Mouse (Mus musculus) hematopoietic stem cell, adult 5-6 weeks (primary cell): ENCODE results near the gene Isg20l2. TPM values are rescaled to one million over a fixed set of nuclear protein-coding genes. Genes with fewer than 3 reads are reported as not detected.

Experiments used
- ATAC-seq, 2 experiments: fragments of 125-278 bp in 1 of 2; replicated peaks in 1 of 2; 2 replicates each; pipeline ENCODE4 v1.8.0; 2016 to 2017; ENCODE audit warnings: inconsistent platforms in 2 of 2, mild to moderate bottlenecking in 2 of 2, moderate number of reproducible peaks in 2 of 2, low read depth in 1 of 2, moderate TSS enrichment in 1 of 2; ENCODE audit not compliant: low FRiP score in 2 of 2, poor library complexity in 2 of 2, severe bottlenecking in 2 of 2, insufficient read depth in 1 of 2, low TSS enrichment in 1 of 2
- total RNA-seq: library from RNA; stranded (forward); fragments of 172-1452, 232-1000 nt; gene quantifications from 2 replicates; pipeline ENCODE4 v1.2.3, GENCODE M21; 2017

The Isg20l2 gene
- total RNA-seq, 1 experiment from 2014 or later, result 61.4 TPM

DNA sequence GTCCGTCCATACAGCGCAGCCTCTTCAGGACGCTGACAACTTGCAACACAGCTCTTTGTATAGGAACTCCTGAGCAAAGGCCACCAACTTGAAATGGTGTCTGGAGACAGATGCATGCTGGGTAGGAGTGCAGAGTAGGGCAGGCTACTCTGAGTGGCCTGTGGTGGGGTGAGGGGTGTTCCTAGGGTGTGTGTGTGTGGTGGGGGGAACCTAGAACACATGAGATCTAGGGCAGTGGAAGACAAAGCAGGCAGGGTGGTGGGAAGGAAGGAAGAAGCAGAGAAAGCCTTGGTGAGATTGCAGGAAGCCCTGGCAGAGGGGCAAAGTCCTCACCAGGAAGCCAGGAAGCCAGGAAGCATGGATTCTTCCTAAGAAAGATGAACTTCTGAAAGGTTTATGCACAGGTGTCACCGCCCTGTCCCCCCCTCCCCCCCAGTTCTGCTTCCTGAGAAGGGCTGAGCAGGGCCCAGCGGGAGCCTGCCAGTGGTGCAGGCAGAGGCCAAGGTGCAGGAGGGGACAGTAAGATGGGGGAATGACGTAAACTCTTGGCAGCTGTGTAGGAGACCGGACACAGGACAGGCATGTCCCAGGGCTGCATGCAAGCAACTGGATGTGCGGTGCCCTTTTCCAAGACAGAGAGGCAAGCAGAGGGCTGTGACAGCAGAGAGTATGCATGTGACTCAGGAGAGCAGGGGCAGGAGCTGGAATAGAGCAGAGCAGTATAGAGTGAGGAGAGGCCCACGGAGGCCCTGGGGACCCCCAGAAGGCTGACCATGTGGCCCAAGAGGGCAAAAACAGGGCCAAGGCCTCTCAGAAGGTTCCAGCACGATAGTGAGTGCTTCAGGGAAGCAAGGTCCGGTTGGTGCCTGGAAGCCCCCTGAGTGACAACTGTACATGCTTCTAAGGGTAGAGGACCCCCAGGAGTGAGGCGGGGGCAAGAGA, 52.1 kb downstream of the Isg20l2 start:
- ATAC-seq, result 0 out of 4 replicates have a peak, but pooled peaks of 1 of the 2 experiments have one; percentile 1

DNA sequence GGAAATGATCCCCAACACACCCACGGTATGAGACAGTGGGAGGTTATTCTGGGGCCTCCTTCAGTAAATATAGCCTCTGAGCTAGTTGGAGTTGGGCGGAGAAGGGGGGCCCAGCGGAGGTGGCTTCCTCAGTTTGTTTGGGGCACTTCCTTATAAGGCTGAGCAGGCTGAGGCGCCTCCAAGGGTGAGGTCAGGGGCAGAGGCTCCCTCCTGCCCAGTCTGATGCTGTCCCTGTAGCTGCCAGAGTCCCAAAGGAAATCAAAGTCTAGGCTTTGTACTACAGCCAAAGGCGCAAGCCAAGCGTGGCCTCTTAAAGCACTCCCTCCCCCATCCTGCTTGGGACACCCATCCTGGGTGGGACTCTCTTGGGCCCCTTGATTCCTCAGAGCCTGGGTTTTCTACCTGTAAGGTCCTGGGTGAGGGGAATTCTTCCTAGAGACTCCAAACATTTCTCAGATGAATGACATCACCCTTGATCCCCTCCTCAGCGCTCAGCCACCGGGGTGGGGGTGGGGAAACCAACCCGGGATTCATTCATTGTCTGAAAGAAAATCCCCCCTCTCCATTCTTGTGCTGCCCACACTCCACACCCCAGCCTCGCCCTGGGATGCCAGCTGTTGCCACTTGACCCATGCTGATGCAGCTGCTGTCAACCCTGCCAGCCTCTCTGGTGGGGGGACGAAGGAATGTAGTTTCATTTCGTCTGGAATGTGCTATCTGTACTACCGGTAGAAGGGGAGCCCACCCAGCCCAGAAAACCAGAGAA, 52.9 kb downstream of the Isg20l2 start:
- ATAC-seq, result peak; percentile 40 to 61; a peak in 3 of 4 replicates

DNA sequence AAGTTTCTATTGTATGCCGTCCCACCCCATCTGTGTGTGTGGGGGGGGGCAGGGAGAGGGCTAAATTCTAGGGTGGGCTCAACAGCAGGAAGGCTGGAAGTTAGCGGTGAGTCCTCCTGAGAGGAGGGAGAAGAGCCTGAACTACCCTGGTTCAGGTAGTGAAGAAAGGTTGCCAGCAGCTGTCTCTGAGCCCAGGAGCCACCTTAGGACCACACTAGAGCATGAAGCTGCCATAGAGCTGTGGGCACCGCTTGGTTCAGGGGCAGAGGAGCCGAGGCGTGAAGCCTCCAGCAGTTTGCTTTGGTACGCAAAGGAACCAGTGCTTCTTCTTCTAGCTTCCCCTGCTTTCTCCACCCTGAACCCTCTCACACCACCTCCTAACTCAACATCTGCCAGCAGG, 53.5 kb downstream of the Isg20l2 start:
- no peak for ATAC-seq

DNA sequence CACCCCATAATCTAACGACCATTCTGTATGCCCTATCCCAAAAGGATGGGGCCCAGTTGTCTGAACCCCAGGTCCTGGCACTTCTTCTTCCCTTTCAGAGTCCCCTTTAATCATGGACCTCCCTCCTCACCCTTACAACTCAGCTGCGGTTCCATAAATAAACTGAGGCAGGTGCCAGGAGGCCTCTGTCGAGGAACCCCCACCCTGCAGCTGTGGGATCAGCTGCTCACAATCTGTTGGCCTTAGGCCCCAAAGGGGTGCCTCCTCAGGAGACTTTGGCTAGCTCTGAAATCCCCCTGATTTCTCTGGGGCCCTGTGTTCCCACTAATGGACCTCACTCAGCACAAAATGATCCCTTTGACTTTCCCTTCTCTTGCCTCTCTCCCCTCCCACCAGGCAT, 54.0 kb downstream of the Isg20l2 start:
- ATAC-seq, result no peak

DNA sequence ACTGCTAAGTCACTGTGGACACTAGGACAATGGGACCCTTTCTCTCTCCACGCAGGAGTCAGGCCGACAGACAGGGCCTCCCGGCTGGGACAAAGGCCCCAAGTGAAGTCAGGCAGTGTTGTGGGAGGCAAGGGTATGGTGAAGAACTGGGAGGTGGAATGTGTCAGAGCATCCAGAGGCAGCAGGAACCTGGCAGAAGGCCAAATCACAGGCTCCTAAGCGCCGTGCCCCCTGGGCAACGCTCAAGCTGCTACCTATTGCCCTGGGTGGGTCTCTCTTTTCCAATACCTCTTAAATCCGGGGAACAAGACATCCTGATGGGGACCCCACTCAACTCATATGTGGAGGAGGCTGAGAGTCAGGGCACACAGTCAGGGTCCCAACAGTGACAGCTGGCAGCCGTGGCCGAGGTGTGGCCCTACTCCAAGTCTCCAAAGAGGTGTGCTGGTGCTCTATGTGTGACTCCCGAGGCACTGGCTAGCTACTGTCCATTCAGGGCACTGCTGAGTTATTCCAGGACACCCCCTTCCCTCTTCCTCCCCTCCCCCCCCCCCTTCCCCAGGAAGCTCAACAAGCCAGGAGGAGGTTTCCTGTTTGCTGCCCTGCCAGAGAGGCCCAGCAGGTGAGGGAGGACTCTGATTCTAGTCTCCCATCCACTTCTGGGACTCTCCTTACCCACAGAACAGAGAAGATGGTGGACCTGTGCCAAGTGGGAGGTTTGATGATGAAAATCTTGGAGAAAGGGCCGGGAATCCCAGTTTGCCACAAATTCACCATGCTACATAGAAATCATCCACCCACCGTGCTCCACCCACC, 55.6 kb downstream of the Isg20l2 start:
- ATAC-seq, result no peak

GRCm38 (mm10) chr3:87986868-87987267, 56.8 kb downstream of the Isg20l2 start:
- ATAC-seq, result peak; percentile 77 to 84

DNA sequence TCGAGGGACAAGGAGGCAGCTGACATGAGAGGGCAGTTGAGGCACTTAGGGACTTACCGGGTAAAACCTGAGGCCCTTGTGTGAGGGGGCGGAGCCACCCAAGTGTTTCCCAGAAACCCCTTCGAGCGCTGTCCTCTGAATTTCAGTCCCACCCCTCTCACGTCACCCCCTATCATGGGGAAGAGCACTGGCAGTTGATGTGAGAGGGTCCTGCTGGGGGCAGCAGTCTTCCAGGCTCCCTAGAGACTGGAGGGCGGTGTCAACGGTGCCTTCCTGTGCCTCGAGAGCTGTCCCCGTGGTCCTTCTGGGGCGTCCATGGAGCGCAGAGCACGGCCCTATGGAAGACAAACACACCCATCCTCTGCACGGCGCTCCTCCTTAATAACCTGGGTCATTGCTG, 57.5 kb downstream of the Isg20l2 start:
- ATAC-seq, result 0 out of 4 replicates have a peak, but pooled peaks of 1 of the 2 experiments have one; percentile 8

DNA sequence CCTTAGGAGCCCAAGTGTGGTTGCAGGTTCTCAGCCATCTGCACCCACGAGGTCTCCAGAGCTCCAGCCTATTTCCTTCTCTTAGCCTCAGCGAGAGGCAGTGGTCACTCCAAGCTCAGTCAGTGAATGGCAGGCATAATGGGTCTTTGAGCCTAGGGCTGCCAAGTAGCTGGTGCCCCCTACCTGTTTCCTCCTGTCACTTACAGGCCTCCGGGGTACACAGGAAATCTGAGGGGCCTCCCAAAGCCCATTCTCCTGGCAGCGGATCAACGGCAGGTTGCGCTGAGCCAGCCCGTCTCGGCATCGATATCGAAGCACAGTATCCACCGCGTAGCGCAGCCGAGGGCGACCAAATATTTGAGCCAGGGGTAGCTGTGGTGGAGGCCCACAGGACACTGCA, 58.0 kb downstream of the Isg20l2 start:
- ATAC-seq, result no peak

DNA sequence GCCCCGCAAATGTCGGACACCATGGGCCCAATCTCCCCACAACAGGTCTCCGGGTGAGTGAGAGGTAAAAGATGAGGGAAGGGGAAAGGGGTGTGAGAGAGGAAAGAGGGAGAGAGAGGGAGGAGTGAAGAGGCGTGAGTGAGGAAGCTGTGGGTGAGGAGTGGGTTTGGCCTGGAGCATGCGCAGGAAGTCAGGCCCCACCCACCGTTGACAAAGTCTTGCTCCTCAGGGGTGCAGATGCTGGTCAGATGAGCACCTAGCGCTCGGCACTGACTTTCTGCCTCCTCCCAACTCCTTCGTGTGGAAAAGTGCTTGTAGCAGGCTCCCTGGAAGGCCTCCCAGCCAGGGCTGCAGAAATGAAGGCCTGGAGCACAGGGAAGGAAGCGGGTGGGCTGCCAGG, 59.8 kb downstream of the Isg20l2 start:
- ATAC-seq, result no peak

Other genes with a start within 250 kb of the Isg20l2 start
- gene Lrrc71, start 181.7 kb upstream of the Isg20l2 start, total RNA-seq, result 0.06 and 0.40 TPM in 2 replicates
- not detected in 2 replicates for gene Ntrk1, start 135.2 kb upstream of the Isg20l2 start, total RNA-seq
- 0.50 and 0.79 TPM in 2 replicates for gene Insrr, start 133.4 kb upstream of the Isg20l2 start, total RNA-seq
- 17.9 and 24.6 TPM in 2 replicates for gene Pear1, start 106.0 kb upstream of the Isg20l2 start, total RNA-seq
- 0.44 and 0.74 TPM in 2 replicates for gene Sh2d2a, start 83.6 kb upstream of the Isg20l2 start, total RNA-seq
- gene Prcc, start 44.7 kb upstream of the Isg20l2 start, total RNA-seq, result 35.7 and 40.0 TPM in 2 replicates
- gene Hdgf, start 24.0 kb upstream of the Isg20l2 start, total RNA-seq, result 274 and 430 TPM in 2 replicates
- gene Mrpl24, start 10.8 kb upstream of the Isg20l2 start, total RNA-seq, result 85.4 and 172 TPM in 2 replicates
- gene Rrnad1, start 403 bp downstream of the Isg20l2 start, total RNA-seq, result 15.7 and 15.9 TPM in 2 replicates
- gene Crabp2, start 18.4 kb downstream of the Isg20l2 start, total RNA-seq, result not detected in 2 replicates
- gene Nes, start 40.8 kb downstream of the Isg20l2 start, total RNA-seq, result 0.35 and 0.88 TPM in 2 replicates
- gene Bcan, start 69.9 kb downstream of the Isg20l2 start, total RNA-seq, result not detected in 2 replicates
- not detected in 2 replicates for gene Hapln2, start 97.3 kb downstream of the Isg20l2 start, total RNA-seq
- gene Gpatch4, start 112.8 kb downstream of the Isg20l2 start, total RNA-seq, result 32.5 and 45.3 TPM in 2 replicates
- 37.1 and 45.2 TPM in 2 replicates for gene Naxe, start 128.2 kb downstream of the Isg20l2 start, total RNA-seq
- gene Ttc24, start 148.0 kb downstream of the Isg20l2 start, total RNA-seq, result not detected in 2 replicates
- gene Iqgap3, start 151.7 kb downstream of the Isg20l2 start, total RNA-seq, result 12.1 and 15.8 TPM in 2 replicates
- gene Mef2d, start 212.1 kb downstream of the Isg20l2 start, total RNA-seq, result 31.1 and 33.3 TPM in 2 replicates